Mouse (Mus musculus) small intestine, adult 2 months (tissue): ENCODE results near the gene Mien1. TPM values are rescaled to one million over a fixed set of nuclear protein-coding genes. Genes with fewer than 3 reads are reported as not detected.
A peak's percentile ranks its signal among the peaks of the same experiment; 100 is the strongest.

ENCODE experiments used
- H3K27ac ChIP-seq: fragments of 200-500 bp; 2 replicates; pipeline ENCODE4 v1.5.1; 2012; ENCODE audit warnings: low read depth, low read length, control low read depth, inconsistent platforms; ENCODE audit not compliant: insufficient read depth
- H3K27me3 ChIP-seq: fragments of 200-500 bp; 2 replicates; pipeline ENCODE4 v1.6.1; 2012; ENCODE audit warnings: mild to moderate bottlenecking, moderate library complexity, low read length, inconsistent platforms; ENCODE audit not compliant: control insufficient read depth, insufficient read depth
- H3K36me3 ChIP-seq: fragments of 200-500 bp; 2 replicates; pipeline ENCODE4 v1.6.1; 2012; ENCODE audit warnings: mild to moderate bottlenecking, low read length, control low read depth, inconsistent platforms; ENCODE audit not compliant: control insufficient read depth, insufficient read depth
- H3K4me1 ChIP-seq: fragments of 200-500 bp; 2 replicates; pipeline ENCODE4 v1.6.1; 2012; ENCODE audit warnings: low read length, inconsistent platforms, mixed read lengths; ENCODE audit not compliant: control insufficient read depth, insufficient read depth, insufficient read length
- H3K4me3 ChIP-seq: fragments of 200-500 bp; 2 replicates; pipeline ENCODE4 v1.5.1; 2012; ENCODE audit warnings: low read depth, mild to moderate bottlenecking, control low read depth, inconsistent platforms, low read length, moderate library complexity
- CTCF ChIP-seq: fragments of 200-500 bp; IDR thresholded peaks from 2 replicates; pipeline ENCODE4 v1.5.1; 2012; ENCODE audit warnings: low read depth, mild to moderate bottlenecking, control low read depth, inconsistent platforms, low read length, moderate library complexity, mixed read lengths; ENCODE audit not compliant: insufficient replicate concordance, insufficient read length; ENCODE audit errors: extremely low read depth
- POLR2A ChIP-seq: fragments of 200-500 bp; IDR thresholded peaks from 2 replicates; pipeline ENCODE4 v1.6.1; 2012; ENCODE audit warnings: low read depth, mild to moderate bottlenecking, control low read depth, inconsistent platforms, low read length, moderate library complexity
- WGBS: fragments of 180-500 bp; shearing (Covaris S2); methylation state at CpG from one replicate; pipeline ENCODE4 v1.1.7; 2018; 5-methylcytosine and 5-hydroxymethylcytosine counted together
- polyA plus RNA-seq: library from polyadenylated mRNA; depleted of rRNA; stranded (reverse); fragments of >200 nt; gene quantifications from 2 replicates; pipeline ENCODE4 v1.2.3, GENCODE M21; 2012; rRNA removed

The Mien1 gene
- 17.2 and 37.7 TPM in 2 replicates for polyA plus RNA-seq

GRCm38 (mm10) chr11:98438331-98439158 is at the start of gene Mien1:
Gene Mien1 (minus strand): TSS chr11:98438991.
- WGBS = under 1% methylated on average over 43 of the region's 43 CpGs

GRCm38 (mm10) chr11:98487526-98488040 is 48.8 kb upstream of the Mien1 start:
- Histone ChIP-seq H3K36me3 (no peaks in the 10 kb centered on the region), H3K4me1 (no peaks in the 10 kb centered on the region), H3K4me3 (no peak overlapping the region), H3K27ac (no peak overlapping the region), H3K27me3 (no peaks in the 10 kb centered on the region)
- no peak for TF ChIP-seq CTCF
- TF ChIP-seq POLR2A = no peak
- WGBS = 66% methylated on average over 5 of the region's 5 CpGs

More at GRCm38 (mm10) chr11:98438331-98439158, at the start of gene Mien1:
- TF ChIP-seq POLR2A (peak; percentile 57; the same call in 1 of the 2 replicates), CTCF (peak; percentile 79)
- Histone ChIP-seq H3K27me3 (no peaks in the 10 kb centered on the region), H3K27ac (peak within 1 kb of the TSS; percentile 90), H3K36me3 (peaks cover 38% of the 10 kb centered on the region), H3K4me1 (peaks cover 4% of the 10 kb centered on the region; the same call in 1 of the 2 replicates), H3K4me3 (peak within 1 kb of the TSS; percentile 84)

- Histone ChIP-seq H3K27me3 (no peaks in the 10 kb centered on the region), H3K4me3 (no peak overlapping the region), H3K4me1 (no peaks in the 10 kb centered on the region), H3K27ac (no peak overlapping the region), H3K36me3 (no peaks in the 10 kb centered on the region)
- WGBS = 89% methylated on average over 2 of the region's 2 CpGs
- TF ChIP-seq CTCF (no peak), POLR2A (no peak)
These were observed 47.0 kb upstream of the Mien1 start for GRCm38 (mm10) chr11:98485749-98486148.

- 70% methylated on average over 10 of the region's 10 CpGs for WGBS
- no peak for TF ChIP-seq CTCF
- Histone ChIP-seq H3K36me3 (no peaks in the 10 kb centered on the region), H3K27ac (no peak overlapping the region), H3K27me3 (no peaks in the 10 kb centered on the region; the same call in 1 of the 2 replicates), H3K4me1 (no peaks in the 10 kb centered on the region), H3K4me3 (no peak overlapping the region)
These were observed 43.3 kb upstream of the Mien1 start for GRCm38 (mm10) chr11:98482067-98482466.

- no peaks in the 10 kb centered on the region for H3K36me3 ChIP-seq
- H3K27me3 ChIP-seq = no peaks in the 10 kb centered on the region; the same call in 1 of the 2 replicates
- no peak overlapping the region for H3K27ac ChIP-seq
- H3K4me3 ChIP-seq = no peak overlapping the region
- 55% methylated on average over 6 of the region's 6 CpGs for WGBS
- TF ChIP-seq POLR2A (no peak), CTCF (no peak)
- no peaks in the 10 kb centered on the region for H3K4me1 ChIP-seq
These were observed 42.4 kb upstream of the Mien1 start for GRCm38 (mm10) chr11:98481231-98481630.

- H3K4me1 ChIP-seq = no peaks in the 10 kb centered on the region
- TF ChIP-seq POLR2A (no peak), CTCF (no peak)
- no peaks in the 10 kb centered on the region for H3K36me3 ChIP-seq
- 72% methylated on average over 12 of the region's 12 CpGs for WGBS
- H3K4me3 ChIP-seq = no peak overlapping the region
- H3K27ac ChIP-seq = peak overlapping the region; percentile 38; the same call in 1 of the 2 replicates
- no peaks in the 10 kb centered on the region; the same call in 1 of the 2 replicates for H3K27me3 ChIP-seq
These were observed 41.2 kb upstream of the Mien1 start for GRCm38 (mm10) chr11:98479940-98480497.
